ENCODE assay signal across 19 mouse cellular contexts in the genomic region with DNA sequence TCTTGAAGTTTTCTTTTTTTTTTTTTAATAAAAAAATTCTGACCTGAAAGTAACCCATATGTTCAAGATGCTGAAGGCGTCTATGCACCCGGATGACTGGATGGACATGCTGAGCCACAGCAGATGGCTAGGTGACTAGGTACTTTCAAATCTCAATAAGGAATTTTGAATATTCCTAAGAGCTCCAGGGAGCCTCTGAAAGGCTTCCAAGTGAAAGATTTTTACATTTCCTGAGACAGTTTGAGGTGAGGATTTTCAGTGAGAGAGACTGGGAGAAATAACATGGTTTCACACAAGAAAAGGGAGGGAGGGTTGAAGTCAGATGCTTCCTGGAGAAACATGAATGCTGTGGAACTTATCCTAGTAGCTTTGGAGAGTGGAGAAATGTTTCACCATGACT.
DNase-seq lines count a peak whose midpoint lies in the region; ATAC-seq lines count a peak whose summit lies in the region.
"Had no signal": no experiment of that assay in that cellular context is flagged by ENCODE, and none has a peak within 500 bp of the region (broad histone marks: within the 10 kb centered on the region; RNA-seq: fewer than 3 reads in every experiment).

No protein-coding gene starts in this region.

- ATAC-seq in cerebellum, adult (ENCODE audit: insufficient number of reproducible peaks, low FRiP score, low TSS enrichment) = peak; percentile 87
- ATAC-seq: forebrain, postnatal 0 days; hindbrain, embryonic 16.5 days; midbrain, embryonic 15.5 days had no signal

- DNase-seq in cerebellum, postnatal 4 days (ENCODE audit: low spot score in 2 of 2) = no peak
- DNase-seq in cerebellum, adult 18-20 months = peak; percentile 58 to 68
- peak; percentile 40 to 55 for DNase-seq in cerebellum, postnatal 10 days
- DNase-seq in testis, postnatal 10 days (ENCODE audit: low spot score) = no peak
- DNase-seq in layer of hippocampus, adult 9-10 months (ENCODE audit: low spot score) = no peak
- no peak for DNase-seq in testis, postnatal 14 days (ENCODE audit: low spot score)
- DNase-seq: adrenal gland, postnatal 10 days; forebrain, postnatal 0 days; gastrocnemius, postnatal 14 days; kidney, adult 18-20 months; kidney, postnatal 36 days; liver; lung, adult 2 months; retina, postnatal 1 day; right cerebral cortex, postnatal 14 days; thymus, adult 2 months had no signal

Comparison
In these comparisons a context has a peak if more than half of its experiments do, and no peak if none do; other contexts are left out.
1. DNase-seq: peak in cerebellum, adult 18-20 months (2 of 2) and cerebellum, postnatal 10 days (2 of 2); none in cerebellum, postnatal 4 days (0 of 2), testis, postnatal 10 days (single experiment), layer of hippocampus, adult 9-10 months (single experiment) and testis, postnatal 14 days (single experiment).